Mouse (Mus musculus) megakaryocyte progenitor cell, adult 5-6 weeks (primary cell): Measurements from ENCODE around the gene Rnf215. TPM values are rescaled to one million over a fixed set of nuclear protein-coding genes. Genes with fewer than 3 reads are reported as not detected.

ENCODE experiments used
- ATAC-seq: replicated peaks from 2 replicates; pipeline ENCODE4 v1.8.0; 2016; ENCODE audit warnings: mild to moderate bottlenecking, moderate TSS enrichment, inconsistent platforms; ENCODE audit not compliant: poor library complexity
- total RNA-seq, 2 experiments: library from RNA; stranded (forward) in 1 of 2; stranded (reverse) in 1 of 2; fragments of 157-497, 149-512 nt in 1 of 2; fragments of 200-1000 nt in 1 of 2; gene quantifications; 2 replicates each; pipeline versions ENCODE4 v1.2.3 to v1.2.4; 2015 to 2017

Gene Rnf215
- total RNA-seq, 2 experiments from 2014 or later = 4.7 to 8.8 TPM

GRCm38 (mm10) chr11:4186486-4187317 lies 51.7 kb downstream of the Rnf215 start, which contains the start of gene Tbc1d10a:
TSS of gene Tbc1d10a (plus strand) at chr11:4186789.
- ATAC-seq = peak; percentile 100

- ATAC-seq = no peak
These were observed 52.3 kb downstream of the Rnf215 start for GRCm38 (mm10) chr11:4187318-4187700.

- ATAC-seq = no peak
These were observed 54.2 kb downstream of the Rnf215 start for GRCm38 (mm10) chr11:4189182-4189581.

- ATAC-seq = no peak
These were observed 55.7 kb downstream of the Rnf215 start for GRCm38 (mm10) chr11:4190677-4191076.

Other genes with a start within 250 kb of the Rnf215 start
- not detected in 2 replicates for gene 4921536K21Rik, start 240.1 kb upstream of the Rnf215 start, total RNA-seq (2015)
- gene 4921536K21Rik, start 240.1 kb upstream of the Rnf215 start, total RNA-seq (2017) = not detected in 2 replicates
- 0.78 and 1.2 TPM in 2 replicates for gene Dusp18, start 240.0 kb upstream of the Rnf215 start, total RNA-seq (2015)
- 0.17 and 0.51 TPM in 2 replicates for gene Dusp18, start 240.0 kb upstream of the Rnf215 start, total RNA-seq (2017)
- gene Slc35e4, start 220.5 kb upstream of the Rnf215 start, total RNA-seq (2015) = 0.94 and 2.5 TPM in 2 replicates
- 1.5 and 3.0 TPM in 2 replicates for gene Slc35e4, start 220.5 kb upstream of the Rnf215 start, total RNA-seq (2017)
- 87.8 and 102 TPM in 2 replicates for gene Tcn2, start 203.0 kb upstream of the Rnf215 start, total RNA-seq (2015)
- gene Tcn2, start 203.0 kb upstream of the Rnf215 start, total RNA-seq (2017) = 40.8 and 50.5 TPM in 2 replicates
- gene Pes1, start 171.2 kb upstream of the Rnf215 start, total RNA-seq (2015) = 67.7 and 87.4 TPM in 2 replicates
- gene Pes1, start 171.2 kb upstream of the Rnf215 start, total RNA-seq (2017) = 168 and 183 TPM in 2 replicates
- not detected in 2 replicates for gene 4930556J24Rik, start 158.4 kb upstream of the Rnf215 start, total RNA-seq (2015)
- not detected in 2 replicates for gene 4930556J24Rik, start 158.4 kb upstream of the Rnf215 start, total RNA-seq (2017)
- gene Gal3st1, start 151.6 kb upstream of the Rnf215 start, total RNA-seq (2015) = 0.37 TPM in 1 of 2 replicates, not detected in the other
- 0.30 and 0.75 TPM in 2 replicates for gene Gal3st1, start 151.6 kb upstream of the Rnf215 start, total RNA-seq (2017)
- not detected in 2 replicates for gene Sec14l4, start 103.7 kb upstream of the Rnf215 start, total RNA-seq (2015)
- not detected in 2 replicates for gene Sec14l4, start 103.7 kb upstream of the Rnf215 start, total RNA-seq (2017)
- gene Sec14l3, start 70.4 kb upstream of the Rnf215 start, total RNA-seq (2015) = not detected in 2 replicates
- gene Sec14l3, start 70.4 kb upstream of the Rnf215 start, total RNA-seq (2017) = not detected in 2 replicates
- gene Mtfp1, start 39.8 kb upstream of the Rnf215 start, total RNA-seq (2015) = 9.7 and 12.0 TPM in 2 replicates
- 9.2 and 12.0 TPM in 2 replicates for gene Mtfp1, start 39.8 kb upstream of the Rnf215 start, total RNA-seq (2017)
- gene Sec14l2, start 11.8 kb upstream of the Rnf215 start, total RNA-seq (2015) = 0.71 and 0.72 TPM in 2 replicates
- 0.87 and 1.7 TPM in 2 replicates for gene Sec14l2, start 11.8 kb upstream of the Rnf215 start, total RNA-seq (2017)
- gene Ccdc157, start 25.1 kb downstream of the Rnf215 start, total RNA-seq (2015) = 0.44 and 0.54 TPM in 2 replicates
- 0.67 and 0.95 TPM in 2 replicates for gene Ccdc157, start 25.1 kb downstream of the Rnf215 start, total RNA-seq (2017)
- 64.8 and 65.7 TPM in 2 replicates for gene Sf3a1, start 25.1 kb downstream of the Rnf215 start, total RNA-seq (2015)
- 35.3 and 40.0 TPM in 2 replicates for gene Sf3a1, start 25.1 kb downstream of the Rnf215 start, total RNA-seq (2017)
- 1.9 and 2.7 TPM in 2 replicates for gene Tbc1d10a, start 51.6 kb downstream of the Rnf215 start, total RNA-seq (2015)
- gene Tbc1d10a, start 51.6 kb downstream of the Rnf215 start, total RNA-seq (2017) = 4.3 and 8.0 TPM in 2 replicates
- gene Castor1, start 83.0 kb downstream of the Rnf215 start, total RNA-seq (2015) = 0.59 and 0.61 TPM in 2 replicates
- gene Castor1, start 83.0 kb downstream of the Rnf215 start, total RNA-seq (2017) = 0.42 and 0.47 TPM in 2 replicates
- gene Osm, start 101.2 kb downstream of the Rnf215 start, total RNA-seq (2015) = 11.4 and 20.2 TPM in 2 replicates
- 8.4 and 26.8 TPM in 2 replicates for gene Osm, start 101.2 kb downstream of the Rnf215 start, total RNA-seq (2017)
- 0.12 and 1.4 TPM in 2 replicates for gene Lif, start 122.4 kb downstream of the Rnf215 start, total RNA-seq (2015)
- gene Lif, start 122.4 kb downstream of the Rnf215 start, total RNA-seq (2017) = 0.20 and 0.37 TPM in 2 replicates